Mouse (Mus musculus) lung, postnatal 0 days (tissue): ENCODE data around the gene Cyb5r2.

Source experiments
- CTCF ChIP-seq: IDR thresholded peaks from 2 replicates; pipeline ENCODE4 v1.5.1; 2016; ENCODE audit warnings: antibody characterized with exemption, mild to moderate bottlenecking
- EP300 ChIP-seq: IDR thresholded peaks from 2 replicates; pipeline ENCODE4 v1.6.1; 2016; ENCODE audit warnings: antibody characterized with exemption, mild to moderate bottlenecking, control low read depth

DNA sequence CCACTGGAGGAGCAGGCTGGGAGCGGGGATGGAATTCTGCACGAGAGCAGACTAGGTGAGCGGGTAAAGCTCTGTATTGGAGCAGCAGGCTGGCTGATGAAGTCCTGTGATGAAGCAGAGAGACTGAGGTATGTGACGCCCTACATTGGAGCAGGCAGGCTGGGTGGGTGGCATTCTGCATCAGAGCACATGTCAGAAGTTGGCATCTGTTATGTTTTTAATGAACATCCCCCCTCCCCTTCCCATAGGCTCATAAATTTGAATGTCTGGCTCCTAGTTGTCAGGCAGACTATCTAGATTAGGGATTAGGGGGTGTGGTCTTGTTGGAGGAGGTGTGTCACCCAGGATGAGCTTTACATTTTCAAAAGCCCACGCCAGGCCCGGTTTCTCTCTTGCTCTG, 45.1 kb downstream of the Cyb5r2 start:
- TF ChIP-seq EP300 (no peak), CTCF (no peak)
